Comparison of ENCODE assay signal across 18 mouse cellular contexts in the genomic region with DNA sequence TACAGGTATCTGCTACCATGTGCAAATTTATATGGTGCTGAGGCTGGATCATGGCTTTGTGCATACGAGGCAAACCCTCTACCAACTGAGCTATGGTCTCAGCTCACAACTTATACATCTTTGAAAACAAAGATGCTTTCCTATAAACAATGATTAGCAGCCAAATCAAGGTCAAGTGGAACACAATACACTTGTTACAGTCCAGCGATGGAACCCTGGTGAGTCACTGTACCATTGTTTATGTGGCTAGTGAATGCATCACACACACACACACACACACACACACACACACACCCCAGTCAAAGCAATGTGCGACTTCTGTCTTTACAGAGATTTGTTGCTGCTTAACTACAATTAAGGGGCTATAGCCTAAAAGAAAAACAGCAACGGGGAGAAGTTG. TPM values are rescaled to one million over a fixed set of nuclear protein-coding genes. Genes with fewer than 3 reads are reported as not detected.
DNase-seq lines count a peak whose midpoint lies in the region; ATAC-seq and TF ChIP-seq lines count a peak whose summit lies in the region.
"Had no signal": no experiment of that assay in that cellular context is flagged by ENCODE, and none has a peak within 500 bp of the region (broad histone marks: within the 10 kb centered on the region; RNA-seq: fewer than 3 reads in every experiment).

No protein-coding gene starts in this region.

- no peaks in the 10 kb centered on the region for H3K27me3 ChIP-seq in embryonic facial prominence, embryonic 13.5 days
- H3K27me3 ChIP-seq in embryonic facial prominence, embryonic 10.5 days (replicated peaks; ENCODE audit: low read depth, poor library complexity, severe bottlenecking) = no peaks in the 10 kb centered on the region
- H3K27me3 ChIP-seq in liver, adult 2 months (ENCODE audit: control insufficient read depth, insufficient read depth, low read length) = no peaks in the 10 kb centered on the region
- H3K27me3 ChIP-seq: hindbrain, embryonic 13.5 days; intestine, embryonic 15.5 days; limb, embryonic 12.5 days; neural tube, embryonic 15.5 days had no signal

- TF ChIP-seq POLR2A in liver, adult 2 months (IDR thresholded peaks at IDR 0.05; ENCODE audit: extremely low read depth, insufficient read depth, low read length) = no peak
- no peak for TF ChIP-seq POLR2A in bone marrow macrophage, adult 2 months (IDR thresholded peaks at IDR 0.05; ENCODE audit: borderline replicate concordance, low read depth, low read length)

- H3K4me2 ChIP-seq in embryonic facial prominence, embryonic 13.5 days = no peak overlapping the region
- H3K4me2 ChIP-seq: hindbrain, embryonic 13.5 days; intestine, embryonic 15.5 days; limb, embryonic 12.5 days; neural tube, embryonic 15.5 days had no signal

- no peak overlapping the region for H3K4me3 ChIP-seq in embryonic facial prominence, embryonic 13.5 days
- no peak overlapping the region for H3K4me3 ChIP-seq in embryonic facial prominence, embryonic 10.5 days
- H3K4me3 ChIP-seq in liver, adult 2 months (ENCODE audit: insufficient read depth, low read depth, low read length) = no peak overlapping the region
- H3K4me3 ChIP-seq in bone marrow macrophage, adult 2 months (ENCODE audit: insufficient read depth, low read length) = peak overlapping the region; percentile 31
- H3K4me3 ChIP-seq: hindbrain, embryonic 13.5 days; intestine, embryonic 15.5 days; left cerebral cortex, adult 2 months; limb, embryonic 12.5 days; myocyte; neural tube, embryonic 15.5 days had no signal

- H3K79me2 ChIP-seq in liver, adult 2 months (ENCODE audit: control insufficient read depth, insufficient read depth, low read length) = peaks cover 35% of the 10 kb centered on the region; the same call in 1 of the 2 replicates

- no peak for DNase-seq in embryonic facial prominence, embryonic 10.5 days (ENCODE audit: low spot score)
- DNase-seq in liver, adult 2 months (ENCODE audit: extremely low read depth, low read depth, low spot score) = no peak
- DNase-seq in liver (no peak), 3T3-L1 (ENCODE audit: low read depth, low spot score) (peak; percentile 11)
- no peak for DNase-seq in frontal cortex, postnatal 25 days (ENCODE audit: low spot score in 2 of 2)
- DNase-seq in embryo, embryonic 10.5 days (ENCODE audit: low spot score) = no peak
- DNase-seq: adrenal gland, adult 8-10 months; cerebellum, adult 9-10 months; midbrain, embryonic 14.5 days; right cerebral cortex, postnatal 4 days had no signal

- no peak for ATAC-seq in embryonic facial prominence, embryonic 13.5 days (ENCODE audit: insufficient number of reproducible peaks, insufficient read depth, low FRiP score, low TSS enrichment, low read depth)
- ATAC-seq: intestine, embryonic 15.5 days had no signal

- peaks cover 11% of the 10 kb centered on the region for H3K4me1 ChIP-seq in embryonic facial prominence, embryonic 13.5 days
- H3K4me1 ChIP-seq in embryonic facial prominence, embryonic 10.5 days = 0 out of 2 replicates have a peak, but pooled peaks cover under 1% of the 10 kb centered on the region
- peaks cover 7% of the 10 kb centered on the region; the same call in 1 of the 2 replicates for H3K4me1 ChIP-seq in liver, adult 2 months (ENCODE audit: control insufficient read depth, insufficient read depth, low read length)
- peaks cover 33% of the 10 kb centered on the region for H3K4me1 ChIP-seq in bone marrow macrophage, adult 2 months (ENCODE audit: control insufficient read depth, insufficient read depth, low read length)

- no peak overlapping the region for H3K9ac ChIP-seq in embryonic facial prominence, embryonic 13.5 days
- no peak overlapping the region for H3K9ac ChIP-seq in liver, adult 2 months (ENCODE audit: low read depth, low read length)
- H3K9ac ChIP-seq: hindbrain, embryonic 13.5 days; intestine, embryonic 15.5 days; limb, embryonic 12.5 days; neural tube, embryonic 15.5 days had no signal

- no peaks in the 10 kb centered on the region for H3K36me3 ChIP-seq in embryonic facial prominence, embryonic 13.5 days
- H3K36me3 ChIP-seq in embryonic facial prominence, embryonic 10.5 days (replicated peaks) = no peaks in the 10 kb centered on the region
- no peaks in the 10 kb centered on the region for H3K36me3 ChIP-seq in liver, adult 2 months (ENCODE audit: control insufficient read depth, insufficient read depth, low read length)
- H3K36me3 ChIP-seq: hindbrain, embryonic 13.5 days; intestine, embryonic 15.5 days; limb, embryonic 12.5 days; neural tube, embryonic 15.5 days had no signal

- no peaks in the 10 kb centered on the region for H3K9me3 ChIP-seq in embryonic facial prominence, embryonic 13.5 days
- no peaks in the 10 kb centered on the region for H3K9me3 ChIP-seq in embryonic facial prominence, embryonic 10.5 days
- H3K9me3 ChIP-seq: hindbrain, embryonic 13.5 days; intestine, embryonic 15.5 days; limb, embryonic 12.5 days; neural tube, embryonic 15.5 days had no signal

- 80% methylated on average over 4 of the region's 4 CpGs for WGBS in embryonic facial prominence, embryonic 13.5 days
- 88% methylated on average over 4 of the region's 4 CpGs for WGBS in embryonic facial prominence, embryonic 10.5 days
- WGBS in liver, adult 2 months = 81% methylated on average over 4 of the region's 4 CpGs

- H3K27ac ChIP-seq in embryonic facial prominence, embryonic 13.5 days = peak overlapping the region; percentile 29
- no peak overlapping the region for H3K27ac ChIP-seq in embryonic facial prominence, embryonic 10.5 days (replicated peaks)
- 0 out of 2 replicates have a peak overlapping the region, but pooled peaks have one; percentile 16 for H3K27ac ChIP-seq in liver, adult 2 months (replicated peaks; ENCODE audit: insufficient read depth, low read depth, low read length)
- H3K27ac ChIP-seq in bone marrow macrophage, adult 2 months (ENCODE audit: insufficient read depth, low read depth, low read length) = peak overlapping the region; percentile 63
- H3K27ac ChIP-seq: hindbrain, embryonic 13.5 days; intestine, embryonic 15.5 days; left cerebral cortex, adult 2 months; limb, embryonic 12.5 days; neural tube, embryonic 15.5 days had no signal

- TF ChIP-seq CTCF in liver, adult 2 months (IDR thresholded peaks at IDR 0.05; ENCODE audit: low read depth, low read length) = no peak
- no peak for TF ChIP-seq CTCF in bone marrow macrophage, adult 2 months (IDR thresholded peaks at IDR 0.05; ENCODE audit: low read depth, low read length)

RNA-seq across cellular contexts. Expression of a gene that starts 24.5 kb away (rescaled TPM):
- 50.7 and 53.0 TPM in 2 replicates for polyA plus RNA-seq in embryonic facial prominence, embryonic 13.5 days (2015; fragmentation: Nextera tagmentation; extraction: Ambion mirVana)
- polyA plus RNA-seq in embryonic facial prominence, embryonic 10.5 days (2016; fragmentation: Nextera tagmentation; extraction: Ambion mirVana) = 33.1 and 34.9 TPM in 2 replicates
- total RNA-seq in liver, adult 2 months (2014; rRNA removed) = 44.8 and 48.3 TPM in 2 replicates
- polyA plus RNA-seq in liver, adult 2 months (2012; rRNA removed) = 5.7 and 5.8 TPM in 2 replicates
- polyA plus RNA-seq in bone marrow macrophage, adult 2 months (2012; ENCODE audit: insufficient read depth, insufficient read length, missing spikeins) = 66.2 and 69.2 TPM in 2 replicates

RNA-seq across cellular contexts. Expression of a gene that starts 25.4 kb away (rescaled TPM):
- polyA plus RNA-seq in embryonic facial prominence, embryonic 13.5 days (2015; fragmentation: Nextera tagmentation; extraction: Ambion mirVana) = 46.3 and 51.3 TPM in 2 replicates
- polyA plus RNA-seq in embryonic facial prominence, embryonic 10.5 days (2016; fragmentation: Nextera tagmentation; extraction: Ambion mirVana) = 23.7 and 24.6 TPM in 2 replicates
- 36.1 and 38.8 TPM in 2 replicates for total RNA-seq in liver, adult 2 months (2014; rRNA removed)
- 21.6 and 24.8 TPM in 2 replicates for polyA plus RNA-seq in liver, adult 2 months (2012; rRNA removed)
- polyA plus RNA-seq in bone marrow macrophage, adult 2 months (2012; ENCODE audit: insufficient read depth, insufficient read length, missing spikeins) = 62.9 and 69.2 TPM in 2 replicates
